Mouse (Mus musculus) splenic B cell, adult 2 months (primary cell): ENCODE data around the gene Ctrc.

Source experiments
- DNase-seq: peaks from one replicate; pipeline ENCODE4 v3.0.0-alpha.2; 2011; ENCODE audit warnings: low read depth, low spot score
- H3K27me3 ChIP-seq: 2 replicates; pipeline ENCODE4 v1.6.1; 2012; ENCODE audit warnings: mild to moderate bottlenecking, low read length, moderate library complexity, mixed read lengths; ENCODE audit not compliant: control insufficient read depth, poor library complexity, insufficient read depth, severe bottlenecking
- H3K36me3 ChIP-seq: 2 replicates; pipeline ENCODE4 v1.6.1; 2012; ENCODE audit warnings: mild to moderate bottlenecking, low read length, moderate library complexity, mixed read lengths; ENCODE audit not compliant: control insufficient read depth, poor library complexity, insufficient read depth, severe bottlenecking

The Ctrc gene

DNA sequence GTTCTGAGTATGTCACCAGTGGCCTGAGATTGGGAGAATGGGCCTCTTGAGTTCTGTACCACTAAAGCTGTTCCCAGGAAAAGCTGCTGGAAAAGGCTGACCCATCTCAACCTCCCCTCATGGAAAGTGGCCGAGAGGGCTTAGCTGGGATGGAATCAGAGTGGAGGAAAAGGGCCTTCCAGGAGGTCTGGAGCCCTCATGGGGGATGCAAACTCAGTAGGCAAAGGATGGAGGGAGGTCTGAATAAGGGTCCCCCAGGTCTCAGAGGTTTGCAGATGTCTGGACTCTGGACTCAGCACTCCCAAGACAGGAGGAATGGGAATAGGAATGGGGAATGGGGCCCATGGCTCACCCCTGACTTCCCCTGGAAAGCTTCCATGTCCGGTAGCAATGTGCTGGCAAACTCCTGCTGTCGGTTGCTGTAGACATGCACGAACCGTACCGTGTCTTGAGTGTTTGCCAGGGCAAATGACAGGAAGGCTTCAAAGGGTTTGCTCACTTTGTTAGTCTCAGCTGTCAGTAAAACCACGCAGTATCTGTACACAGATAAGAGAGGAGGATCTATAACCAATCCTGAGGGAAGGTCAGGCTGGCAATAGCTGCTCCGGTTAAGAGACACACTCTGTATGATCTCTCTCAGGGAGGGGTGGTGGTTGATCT is 76.5 kb downstream of the Ctrc start:
- DNase-seq, result no peak
- no peaks in the 10 kb centered on the region for H3K27me3 ChIP-seq
- peaks cover 5% of the 10 kb centered on the region for H3K36me3 ChIP-seq

DNA sequence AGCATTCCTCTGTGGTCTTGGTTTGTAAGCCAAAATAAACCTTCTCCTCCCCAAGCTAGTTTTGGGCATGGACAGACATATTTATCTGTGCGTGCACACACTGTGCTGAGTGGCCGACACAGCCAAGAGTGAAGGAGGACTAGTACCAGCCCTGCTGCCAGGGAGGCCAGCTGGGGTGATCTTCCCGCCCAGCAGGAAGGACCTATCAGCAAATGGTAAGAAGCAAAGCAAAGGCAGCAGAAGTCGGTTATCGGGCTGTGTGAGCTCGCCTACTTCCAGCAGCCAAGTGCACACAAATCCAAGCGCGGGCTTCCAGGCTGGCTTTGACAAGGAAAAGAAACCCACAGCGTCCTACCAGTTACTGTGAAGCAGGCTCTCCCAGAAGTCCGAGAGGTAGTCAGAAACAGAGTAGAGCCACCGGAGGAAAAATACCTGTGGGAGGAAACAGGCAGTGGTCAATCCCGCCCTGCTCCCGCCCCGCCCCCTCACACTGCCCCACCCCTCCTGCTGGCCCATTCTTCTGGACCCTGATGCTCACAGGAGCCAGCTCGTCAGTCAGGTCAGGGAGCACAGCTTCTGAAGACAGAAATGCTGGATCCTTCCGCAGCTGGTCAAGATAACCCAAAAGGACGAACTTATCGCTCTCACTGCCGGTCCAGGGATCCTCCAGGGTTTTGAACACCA is 78.7 kb downstream of the Ctrc start:
- H3K27me3 ChIP-seq, result no peaks in the 10 kb centered on the region
- H3K36me3 ChIP-seq, result peaks cover 7% of the 10 kb centered on the region
- DNase-seq, result no peak

DNA sequence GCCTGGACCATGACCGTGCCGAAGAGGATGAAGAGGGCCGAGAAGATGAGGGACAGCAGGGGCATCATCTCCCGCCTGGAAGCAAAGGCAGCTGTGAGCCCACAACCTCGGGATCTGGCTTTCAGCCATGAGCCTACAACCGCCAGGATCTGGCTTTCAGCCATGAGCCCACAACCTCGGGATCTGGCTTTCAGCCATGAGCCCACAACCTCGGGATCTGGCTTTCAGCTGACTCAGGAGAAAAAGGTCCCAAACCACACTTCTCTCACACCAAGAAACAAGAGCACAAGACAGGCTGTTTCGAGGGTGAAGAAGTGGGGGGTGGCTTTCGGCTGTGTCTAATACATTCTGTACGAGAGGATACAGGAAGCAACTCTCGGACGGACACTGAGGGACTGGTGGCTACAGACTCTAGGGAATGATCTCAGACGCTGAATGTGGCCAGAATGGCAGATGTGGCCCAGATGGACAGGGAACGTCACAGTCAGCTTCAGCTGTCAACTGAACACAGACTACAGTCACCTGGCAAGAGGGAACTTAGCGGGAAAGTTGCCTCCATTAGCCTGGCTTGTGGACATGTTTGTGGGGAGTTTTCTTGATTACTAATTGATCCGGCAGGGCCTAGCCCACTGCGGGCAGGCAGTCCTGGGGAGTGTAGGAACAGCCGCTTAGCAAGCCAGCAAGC is 79.3 kb downstream of the Ctrc start:
- no peak for DNase-seq
- H3K27me3 ChIP-seq, result no peaks in the 10 kb centered on the region
- peaks cover 7% of the 10 kb centered on the region for H3K36me3 ChIP-seq

DNA sequence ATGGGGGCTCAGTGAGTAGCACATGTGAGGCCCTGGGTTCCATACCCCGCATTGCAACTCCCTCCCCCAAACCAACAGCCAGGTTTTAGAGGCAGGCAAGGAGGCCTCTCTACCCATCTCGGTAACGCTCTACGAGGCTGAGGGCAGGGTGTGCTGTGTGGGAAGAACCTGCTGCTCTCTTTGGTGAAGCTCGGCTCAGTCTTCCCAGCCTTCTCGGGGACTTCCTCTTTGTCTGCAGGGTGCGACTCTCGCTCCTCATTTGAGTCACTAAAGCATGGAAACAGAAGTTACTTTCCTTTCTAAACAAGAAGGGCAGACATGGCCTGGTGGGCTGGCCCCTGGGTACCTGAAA is 79.9 kb downstream of the Ctrc start:
- peak; percentile 57 for DNase-seq
- Histone ChIP-seq H3K27me3 (no peaks in the 10 kb centered on the region), H3K36me3 (peaks cover 7% of the 10 kb centered on the region)

DNA sequence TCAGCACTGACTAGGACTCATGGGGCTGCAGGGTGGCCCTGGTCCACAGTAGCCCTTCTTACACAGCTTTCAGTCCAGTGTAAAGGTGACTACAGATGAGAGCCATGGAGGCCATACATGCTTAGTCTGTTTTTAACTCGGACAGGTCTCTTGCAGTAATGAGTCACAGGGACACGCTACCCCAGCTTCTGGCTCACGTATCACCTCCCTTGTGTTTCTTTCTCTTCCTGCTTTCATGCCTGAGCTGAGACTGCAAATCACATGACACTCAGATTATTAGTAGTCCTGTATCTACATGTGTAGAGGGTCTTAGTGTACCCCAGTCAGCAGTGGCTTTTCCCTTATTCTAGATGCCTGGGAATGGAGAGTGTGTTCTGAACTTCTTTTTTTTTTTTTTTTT is 81.2 kb downstream of the Ctrc start:
- H3K27me3 ChIP-seq, result no peaks in the 10 kb centered on the region
- H3K36me3 ChIP-seq, result peaks cover 5% of the 10 kb centered on the region
- peak; percentile 15 for DNase-seq
